Mouse (Mus musculus) urinary bladder, adult 18-20 months (tissue): ENCODE results near the gene Kctd7.

Experiments
- DNase-seq, 2 experiments: peaks; one replicate each; pipeline ENCODE4 v3.0.0; 2022; ENCODE audit warnings: low spot score in 2 of 2, mixed read lengths in 2 of 2

Gene Kctd7

GRCm38 (mm10) chr5:130143101-130143500 is 1.6 kb upstream of the Kctd7 start:
- no peak for DNase-seq

GRCm38 (mm10) chr5:130143977-130144333 is 706 bp upstream of the Kctd7 start:
- peak in 1 of 2 experiments; percentile 54 for DNase-seq

GRCm38 (mm10) chr5:130145961-130146360 is 1.3 kb downstream of the Kctd7 start:
- DNase-seq, result no peak

GRCm38 (mm10) chr5:130149726-130150310 is 5.2 kb downstream of the Kctd7 start:
- DNase-seq, result no peak

- no peak for DNase-seq
Observed at GRCm38 (mm10) chr5:130154286-130154685, 9.6 kb downstream of the Kctd7 start.

- DNase-seq, result no peak
Observed at GRCm38 (mm10) chr5:130158545-130158944, 13.9 kb downstream of the Kctd7 start.

GRCm38 (mm10) chr5:130159761-130160201 is 15.1 kb downstream of the Kctd7 start:
- DNase-seq, result no peak

- peak; percentile 59 to 66 for DNase-seq
Observed at GRCm38 (mm10) chr5:130163670-130164069, 19.0 kb downstream of the Kctd7 start.

GRCm38 (mm10) chr5:130165213-130165612 is 20.6 kb downstream of the Kctd7 start:
- DNase-seq, result no peak

GRCm38 (mm10) chr5:130169109-130169508 is 24.4 kb downstream of the Kctd7 start:
- DNase-seq, result no peak

GRCm38 (mm10) chr5:130170666-130171422 is 26.2 kb downstream of the Kctd7 start:
- no peak for DNase-seq

GRCm38 (mm10) chr5:130171423-130171954 is 26.8 kb downstream of the Kctd7 start, which contains the start of gene Rabgef1:
Gene Rabgef1 (plus strand): TSS chr5:130171798.
- peak; percentile 90 to 93 for DNase-seq

- DNase-seq, result peak; percentile 35 to 71
Observed at GRCm38 (mm10) chr5:130171956-130172601, 27.4 kb downstream of the Kctd7 start.

GRCm38 (mm10) chr5:130173012-130173411 is 28.4 kb downstream of the Kctd7 start:
- no peak for DNase-seq

GRCm38 (mm10) chr5:130177871-130178270 is 33.2 kb downstream of the Kctd7 start:
- no peak for DNase-seq

- DNase-seq, result no peak
Observed at GRCm38 (mm10) chr5:130180362-130180761, 35.7 kb downstream of the Kctd7 start.

- no peak for DNase-seq
Observed at GRCm38 (mm10) chr5:130181740-130182540, 37.3 kb downstream of the Kctd7 start.

- DNase-seq, result no peak
Observed at GRCm38 (mm10) chr5:130182541-130182821, 37.8 kb downstream of the Kctd7 start.

- DNase-seq, result no peak
Observed at GRCm38 (mm10) chr5:130184193-130184856, 39.7 kb downstream of the Kctd7 start.

GRCm38 (mm10) chr5:130185312-130185711 is 40.7 kb downstream of the Kctd7 start:
- no peak for DNase-seq

- DNase-seq, result peak in 1 of 2 experiments; percentile 68
Observed at GRCm38 (mm10) chr5:130187383-130187782, 42.7 kb downstream of the Kctd7 start.
